Mouse (Mus musculus): ENCODE data around the gene Trmt112. TPM values are rescaled to one million over a fixed set of nuclear protein-coding genes. Genes with fewer than 3 reads are reported as not detected.

Trmt112 gene
- polyA plus RNA-seq, 1 experiment, result 124 TPM

GRCm38 (mm10) chr19:6933102-6933435, 23.6 kb downstream of the Trmt112 start:
- TF ChIP-seq POLR2A (IDR thresholded peaks at IDR 0.05; ENCODE audit: borderline replicate concordance, insufficient read depth, low read length) (no peak), CTCF (IDR thresholded peaks at IDR 0.05; ENCODE audit: borderline replicate concordance, insufficient read depth, low read depth, low read length) (no peak)
- H3K4me3 ChIP-seq (replicated peaks; ENCODE audit: insufficient read depth, low read depth, low read length), result no peak overlapping the region
- DNase-seq, result peak in 1 of 2 experiments; percentile 49
- 53% methylated on average over 4 of the region's 4 CpGs for WGBS
- H3K27me3 ChIP-seq (ENCODE audit: control insufficient read depth, insufficient read depth, low read length), result no peaks in the 10 kb centered on the region
- peaks cover 11% of the 10 kb centered on the region for H3K4me1 ChIP-seq (ENCODE audit: control insufficient read depth, insufficient read depth, low read length)
- H3K27ac ChIP-seq (ENCODE audit: insufficient read depth, low read length), result no peak overlapping the region

GRCm38 (mm10) chr19:6933436-6934194, 24.1 kb downstream of the Trmt112 start:
- Histone ChIP-seq H3K27ac (ENCODE audit: insufficient read depth, low read length) (no peak overlapping the region), H3K27me3 (ENCODE audit: control insufficient read depth, insufficient read depth, low read length) (no peaks in the 10 kb centered on the region), H3K4me3 (replicated peaks; ENCODE audit: insufficient read depth, low read depth, low read length) (peak overlapping the region; percentile 53), H3K4me1 (ENCODE audit: control insufficient read depth, insufficient read depth, low read length) (peaks cover 16% of the 10 kb centered on the region)
- 4% methylated on average over 58 of the region's 58 CpGs for WGBS
- DNase-seq, result peak; percentile 70 to 73
- TF ChIP-seq POLR2A (IDR thresholded peaks at IDR 0.05; ENCODE audit: borderline replicate concordance, insufficient read depth, low read length) (peak; percentile 51; the same call in 1 of the 2 replicates), CTCF (IDR thresholded peaks at IDR 0.05; ENCODE audit: borderline replicate concordance, insufficient read depth, low read depth, low read length) (no peak)

- no peak for TF ChIP-seq CTCF (IDR thresholded peaks at IDR 0.05; ENCODE audit: borderline replicate concordance, insufficient read depth, low read depth, low read length)
- TF ChIP-seq POLR2A (IDR thresholded peaks at IDR 0.05; ENCODE audit: borderline replicate concordance, insufficient read depth, low read length), result no peak
- no peaks in the 10 kb centered on the region for H3K27me3 ChIP-seq (ENCODE audit: control insufficient read depth, insufficient read depth, low read length)
- peak in 1 of 2 experiments; percentile 57 for DNase-seq
- H3K4me3 ChIP-seq (replicated peaks; ENCODE audit: insufficient read depth, low read depth, low read length), result peak within 1 kb of the TSS; percentile 53
- 21% methylated on average over 23 of the region's 23 CpGs for WGBS
- H3K27ac ChIP-seq (ENCODE audit: insufficient read depth, low read length), result no peak within 1 kb of the TSS
- H3K4me1 ChIP-seq (ENCODE audit: control insufficient read depth, insufficient read depth, low read length), result peaks cover 22% of the 10 kb centered on the region
Measured at GRCm38 (mm10) chr19:6934195-6934977, 24.9 kb downstream of the Trmt112 start, which contains the start of gene Kcnk4. Gene Kcnk4 (minus strand): TSS chr19:6934515.

GRCm38 (mm10) chr19:6936299-6936698, 26.8 kb downstream of the Trmt112 start:
- H3K4me1 ChIP-seq (ENCODE audit: control insufficient read depth, insufficient read depth, low read length), result peaks cover 34% of the 10 kb centered on the region
- 28% methylated on average over 3 of the region's 3 CpGs for WGBS

GRCm38 (mm10) chr19:6937541-6938465, 28.3 kb downstream of the Trmt112 start:
- H3K4me1 ChIP-seq (ENCODE audit: control insufficient read depth, insufficient read depth, low read length), result peaks cover 34% of the 10 kb centered on the region
- peak; percentile 76 to 80 for DNase-seq
- no peaks in the 10 kb centered on the region for H3K27me3 ChIP-seq (ENCODE audit: control insufficient read depth, insufficient read depth, low read length)
- 16% methylated on average over 16 of the region's 16 CpGs for WGBS
- TF ChIP-seq POLR2A (IDR thresholded peaks at IDR 0.05; ENCODE audit: borderline replicate concordance, insufficient read depth, low read length) (no peak), CTCF (IDR thresholded peaks at IDR 0.05; ENCODE audit: borderline replicate concordance, insufficient read depth, low read depth, low read length) (no peak)
- peak overlapping the region; percentile 77 for H3K27ac ChIP-seq (ENCODE audit: insufficient read depth, low read length)
- peak overlapping the region; percentile 8 for H3K4me3 ChIP-seq (replicated peaks; ENCODE audit: insufficient read depth, low read depth, low read length)

More at GRCm38 (mm10) chr19:6936299-6936698, 26.8 kb downstream of the Trmt112 start:
- Histone ChIP-seq H3K27me3 (ENCODE audit: control insufficient read depth, insufficient read depth, low read length) (no peaks in the 10 kb centered on the region), H3K4me3 (replicated peaks; ENCODE audit: insufficient read depth, low read depth, low read length) (no peak overlapping the region), H3K27ac (ENCODE audit: insufficient read depth, low read length) (no peak overlapping the region)
- DNase-seq, result peak in 1 of 2 experiments; percentile 46
- TF ChIP-seq POLR2A (IDR thresholded peaks at IDR 0.05; ENCODE audit: borderline replicate concordance, insufficient read depth, low read length) (no peak), CTCF (IDR thresholded peaks at IDR 0.05; ENCODE audit: borderline replicate concordance, insufficient read depth, low read depth, low read length) (no peak)

GRCm38 (mm10) chr19:6939106-6940002, 29.9 kb downstream of the Trmt112 start:
- Histone ChIP-seq H3K4me3 (replicated peaks; ENCODE audit: insufficient read depth, low read depth, low read length) (peak overlapping the region; percentile 8), H3K27me3 (ENCODE audit: control insufficient read depth, insufficient read depth, low read length) (no peaks in the 10 kb centered on the region), H3K27ac (ENCODE audit: insufficient read depth, low read length) (peak overlapping the region; percentile 13; the same call in 1 of the 2 replicates), H3K4me1 (ENCODE audit: control insufficient read depth, insufficient read depth, low read length) (peaks cover 32% of the 10 kb centered on the region)
- no peak for TF ChIP-seq POLR2A (IDR thresholded peaks at IDR 0.05; ENCODE audit: borderline replicate concordance, insufficient read depth, low read length)
- TF ChIP-seq CTCF (IDR thresholded peaks at IDR 0.05; ENCODE audit: borderline replicate concordance, insufficient read depth, low read depth, low read length), result no peak
- DNase-seq, result peak in 1 of 2 experiments; percentile 49
- WGBS, result 50% methylated on average over 20 of the region's 20 CpGs

Measured in cerebellum, adult 2 months (tissue).